In genomic region chr17:86852591-86853031, GRCm38 (mm10) we compare ENCODE assay signal across 22 mouse cellular contexts.
"Had no signal": no experiment of that assay in that cellular context is flagged by ENCODE, and none has a peak within 500 bp of the region (broad histone marks: within the 10 kb centered on the region; RNA-seq: fewer than 3 reads in every experiment).

No protein-coding gene starts in this region.

- H3K27ac ChIP-seq: left cerebral cortex, adult 2 months; limb, embryonic 13.5 days; liver, embryonic 12.5 days; liver, embryonic 15.5 days; lung, embryonic 15.5 days; midbrain, embryonic 10.5 days; midbrain, embryonic 13.5 days; stomach, postnatal 0 days had no signal

- H3K9ac ChIP-seq: limb, embryonic 13.5 days; liver, embryonic 12.5 days; liver, embryonic 15.5 days; lung, embryonic 15.5 days; midbrain, embryonic 13.5 days had no signal

- H3K27me3 ChIP-seq: limb, embryonic 13.5 days; liver, embryonic 15.5 days; lung, embryonic 15.5 days; midbrain, embryonic 13.5 days had no signal

- H3K9me3 ChIP-seq: limb, embryonic 13.5 days; liver, embryonic 12.5 days; liver, embryonic 15.5 days; lung, embryonic 15.5 days; megakaryocyte, embryonic 14.5 days; midbrain, embryonic 10.5 days; midbrain, embryonic 13.5 days had no signal

- H3K36me3 ChIP-seq: limb, embryonic 13.5 days; liver, embryonic 12.5 days; liver, embryonic 15.5 days; lung, embryonic 15.5 days; midbrain, embryonic 10.5 days; midbrain, embryonic 13.5 days had no signal

- H3K4me3 ChIP-seq: left cerebral cortex, adult 2 months; limb, embryonic 13.5 days; liver, embryonic 12.5 days; liver, embryonic 15.5 days; lung, embryonic 15.5 days; megakaryocyte, embryonic 14.5 days; midbrain, embryonic 10.5 days; midbrain, embryonic 13.5 days had no signal

- ATAC-seq: liver, embryonic 12.5 days; midbrain, embryonic 13.5 days; midbrain, embryonic 16.5 days had no signal

- H3K4me2 ChIP-seq: limb, embryonic 13.5 days; liver, embryonic 12.5 days; liver, embryonic 15.5 days; lung, embryonic 15.5 days; midbrain, embryonic 13.5 days had no signal

- H3K4me1 ChIP-seq: limb, embryonic 13.5 days; liver, embryonic 12.5 days; liver, embryonic 15.5 days; lung, embryonic 15.5 days; megakaryocyte, embryonic 14.5 days; midbrain, embryonic 13.5 days had no signal

- DNase-seq: kidney, postnatal 10 days; kidney, postnatal 36 days; layer of hippocampus, postnatal 36 days; liver; lung, adult 18-20 months; lung, postnatal 10 days; lung, postnatal 36 days; right cerebral cortex, postnatal 14 days; right cerebral cortex, postnatal 4 days; thymus, adult 2 months; thymus, postnatal 14 days; thymus, postnatal 4 days had no signal
